Mouse (Mus musculus): Measurements from ENCODE around the gene Glod4.

- no peak for TF ChIP-seq POLR2A (IDR thresholded peaks at IDR 0.05; ENCODE audit: low read depth, low read length)
- no peak for TF ChIP-seq CTCF (IDR thresholded peaks at IDR 0.05; ENCODE audit: extremely low read depth, insufficient read length, insufficient replicate concordance, low read depth, low read length)
These were observed 43.1 kb upstream of the Glod4 start for GRCm38 (mm10) chr11:76286534-76287126.

All from small intestine, adult 2 months (tissue).